Mouse (Mus musculus) C2C12 (cell line): ENCODE results near the gene Clec11a.

Experiments used
- CEBPB ChIP-seq: IDR thresholded peaks from one replicate; pipeline ENCODE4 v1.6.1; 2011; ENCODE audit warnings: low read depth, mild to moderate bottlenecking, control low read depth, moderate library complexity
- CTCF ChIP-seq: IDR thresholded peaks from one replicate; pipeline ENCODE4 v1.5.1; 2011; ENCODE audit not compliant: control insufficient read depth, insufficient read depth, insufficient read length
- MYOG ChIP-seq: IDR thresholded peaks from one replicate; pipeline ENCODE4 v1.6.1; 2011; ENCODE audit not compliant: control insufficient read depth, insufficient read length; ENCODE audit errors: extremely low read depth

- TF ChIP-seq CEBPB, result no peak
- TF ChIP-seq CTCF, result no peak
- TF ChIP-seq MYOG, result no peak
Observed at GRCm38 (mm10) chr7:44310878-44311712, 4.4 kb upstream of the Clec11a start.
